Mouse (Mus musculus): Measurements from ENCODE around the gene Sdf4.

DNA sequence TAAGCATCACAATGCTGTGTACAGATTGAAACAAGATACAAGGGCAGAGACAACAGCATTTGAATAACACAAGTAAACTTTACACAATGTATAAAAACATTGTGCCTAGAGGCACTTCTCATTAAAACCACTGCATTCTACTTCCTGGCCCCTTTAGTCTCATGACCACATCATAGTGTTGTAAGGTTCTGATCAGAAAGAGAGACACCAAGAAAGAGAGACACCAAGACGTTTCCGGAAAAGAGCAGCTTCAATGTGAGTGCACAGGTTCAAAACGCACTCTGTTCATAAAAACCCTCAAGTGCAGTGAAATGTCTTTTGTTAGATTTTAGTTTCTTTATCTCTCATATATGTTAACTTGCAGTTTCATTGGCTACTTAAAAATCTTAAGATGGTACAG is 11.4 kb downstream of the Sdf4 start:
- TF ChIP-seq CTCF (IDR thresholded peaks at IDR 0.05 in 2 of 3, conservative IDR thresholded peaks at IDR 0.05 in 1 of 3; ENCODE audit: control insufficient read depth in 1 of 3, insufficient read depth in 1 of 3, low read depth in 2 of 3, low read length in 3 of 3, poor library complexity in 1 of 3, severe bottlenecking in 1 of 3), result no peak
- TF ChIP-seq HCFC1 (IDR thresholded peaks at IDR 0.05; ENCODE audit: low read depth, low read length), result no peak
- no peak for TF ChIP-seq ZMIZ1 (IDR thresholded peaks at IDR 0.05; ENCODE audit: low read depth, low read length)
- TF ChIP-seq POLR2A (IDR thresholded peaks at IDR 0.05; ENCODE audit: control insufficient read depth in 1 of 2, insufficient read depth in 1 of 2, low read depth in 1 of 2, low read length in 2 of 2, poor library complexity in 1 of 2), result no peak
- no peak for TF ChIP-seq TAL1 (IDR thresholded peaks at IDR 0.05; ENCODE audit: low read length)

Data from MEL (cell line).